Mouse (Mus musculus) kidney, adult 9 months (tissue): Measurements from ENCODE around the gene Sstr3.

Source experiments
- DNase-seq: peaks from one replicate; pipeline ENCODE4 v3.0.0; 2022

Sstr3 gene

GRCm38 (mm10) chr15:78502437-78503132 is 41.9 kb downstream of the Sstr3 start:
- no peak for DNase-seq

GRCm38 (mm10) chr15:78494968-78495406 is 49.5 kb downstream of the Sstr3 start, which contains the start of gene Il2rb:
Gene Il2rb (minus strand): TSS chr15:78495271.
- no peak for DNase-seq

- DNase-seq, result no peak
Observed at GRCm38 (mm10) chr15:78493401-78494010, 51.0 kb downstream of the Sstr3 start.

- no peak for DNase-seq
Observed at GRCm38 (mm10) chr15:78491301-78491700, 53.2 kb downstream of the Sstr3 start.

- DNase-seq, result no peak
Observed at GRCm38 (mm10) chr15:78489906-78490305, 54.6 kb downstream of the Sstr3 start.

- DNase-seq, result no peak
Observed at GRCm38 (mm10) chr15:78489248-78489647, 55.2 kb downstream of the Sstr3 start.

- DNase-seq, result no peak
Observed at GRCm38 (mm10) chr15:78487066-78487465, 57.4 kb downstream of the Sstr3 start.
